Mouse (Mus musculus): ENCODE measurements at regions not wholly inside any gene's neighbourhood (a gene's known extent, or its start where the extent isn't known, plus 50 kb on each side); places are given as distances from the start of the nearest gene placed in this dataset.

GRCm38 (mm10) chr9:59153945-59154344, 117.7 kb upstream of the Neo1 start:
- in situ Hi-C loops (cut with MboI, MseI) = loop anchor here in 1 of 2 experiments (10.0 kb wide), 1 partner anchor 421 kb away; the partner anchor contains the start of gene Celf6

GRCm38 (mm10) chr9:59153126-59153525, 116.9 kb upstream of the Neo1 start:
- in situ Hi-C loops (cut with MboI, MseI) = loop anchor here in 1 of 2 experiments (10.0 kb wide), 1 partner anchor 422 kb away; the partner anchor contains the start of gene Celf6

- in situ Hi-C loops (cut with MboI, MseI) = no loop called here
Measured at GRCm38 (mm10) chr9:59144256-59144800, 108.1 kb upstream of the Neo1 start.

GRCm38 (mm10) chr9:59143610-59144009, 107.4 kb upstream of the Neo1 start:
- in situ Hi-C loops (cut with MboI, MseI) = no loop called here

GRCm38 (mm10) chr9:59134171-59135041, 98.2 kb upstream of the Neo1 start:
- in situ Hi-C loops (cut with MboI, MseI) = no loop called here

- in situ Hi-C loops (cut with MboI, MseI) = no loop called here
Measured at GRCm38 (mm10) chr9:59129699-59130340, 93.6 kb upstream of the Neo1 start.

- in situ Hi-C loops (cut with MboI, MseI) = no loop called here
Measured at GRCm38 (mm10) chr9:59129252-59129651, 93.0 kb upstream of the Neo1 start.

- in situ Hi-C loops (cut with MboI, MseI) = no loop called here
Measured at GRCm38 (mm10) chr9:59128023-59128422, 91.8 kb upstream of the Neo1 start.

- in situ Hi-C loops (cut with MboI, MseI) = no loop called here
Measured at GRCm38 (mm10) chr9:59125886-59126285, 89.6 kb upstream of the Neo1 start.

GRCm38 (mm10) chr9:59116561-59116960, 80.3 kb upstream of the Neo1 start:
- in situ Hi-C loops (cut with MboI, MseI) = no loop called here

- in situ Hi-C loops (cut with MboI, MseI) = no loop called here
Measured at GRCm38 (mm10) chr9:59113859-59114258, 77.6 kb upstream of the Neo1 start.

- in situ Hi-C loops (cut with MboI, MseI) = no loop called here
Measured at GRCm38 (mm10) chr9:59099738-59100137, 63.5 kb upstream of the Neo1 start.

- in situ Hi-C loops (cut with MboI, MseI) = no loop called here
Measured at GRCm38 (mm10) chr9:59097564-59097963, 61.3 kb upstream of the Neo1 start.

GRCm38 (mm10) chr9:59096551-59097268, 60.5 kb upstream of the Neo1 start:
- in situ Hi-C loops (cut with MboI, MseI) = no loop called here

- in situ Hi-C loops (cut with MboI, MseI) = no loop called here
Measured at GRCm38 (mm10) chr9:59095626-59096025, 59.4 kb upstream of the Neo1 start.

- in situ Hi-C loops (cut with MboI, MseI) = no loop called here
Measured at GRCm38 (mm10) chr9:59094106-59094505, 57.9 kb upstream of the Neo1 start.

- in situ Hi-C loops (cut with MboI, MseI) = no loop called here
Measured at GRCm38 (mm10) chr9:59091179-59091578, 54.9 kb upstream of the Neo1 start.

- in situ Hi-C loops (cut with MboI, MseI) = no loop called here
Measured at GRCm38 (mm10) chr9:59087704-59088103, 51.5 kb upstream of the Neo1 start.

- in situ Hi-C loops (cut with MboI, MseI) = no loop called here
Measured at GRCm38 (mm10) chr9:59087112-59087511, 50.9 kb upstream of the Neo1 start.

GRCm38 (mm10) chr9:59086556-59087102, 50.4 kb upstream of the Neo1 start:
- in situ Hi-C loops (cut with MboI, MseI) = no loop called here
